Comparison of ENCODE assay signal across 25 mouse cellular contexts in genomic region chr12:100255441-100255949, GRCm38 (mm10).
"Had no signal": no experiment of that assay in that cellular context is flagged by ENCODE, and none has a peak within 500 bp of the region (broad histone marks: within the 10 kb centered on the region; RNA-seq: fewer than 3 reads in every experiment).

No protein-coding gene starts in this region.

- H3K4me1 ChIP-seq: heart, embryonic 13.5 days; heart, embryonic 15.5 days; kidney, embryonic 15.5 days; limb, embryonic 15.5 days; liver, embryonic 12.5 days had no signal

- H3K27ac ChIP-seq: heart, adult 2 months; heart, embryonic 13.5 days; heart, embryonic 15.5 days; hindbrain, embryonic 13.5 days; hindbrain, embryonic 15.5 days; hindbrain, postnatal 0 days; kidney, embryonic 15.5 days; kidney, postnatal 0 days; limb, embryonic 13.5 days; limb, embryonic 15.5 days; liver, embryonic 12.5 days; liver, embryonic 14.5 days had no signal

- DNase-seq: gastrocnemius, postnatal 14 days; gastrocnemius, postnatal 36 days; heart, adult 11 months; heart, adult 2 months; heart, postnatal 14 days; heart, postnatal 36 days; kidney, adult 11 months; kidney, adult 2 months; kidney, adult 9 months; kidney, postnatal 14 days; kidney, postnatal 36 days; layer of hippocampus, adult 9-11 months; layer of hippocampus, postnatal 36 days; left cerebral cortex, postnatal 4 days had no signal

- H3K4me3 ChIP-seq: heart, adult 2 months; heart, embryonic 13.5 days; heart, embryonic 15.5 days; hindbrain, embryonic 13.5 days; hindbrain, embryonic 15.5 days; kidney, embryonic 15.5 days; limb, embryonic 13.5 days; limb, embryonic 15.5 days; liver, embryonic 12.5 days had no signal
